Mouse (Mus musculus) CH12.LX (cell line): ENCODE results near the gene Rapgef4.

Source experiments
- CHD2 ChIP-seq: IDR thresholded peaks from 2 replicates; pipeline ENCODE4 v1.6.1; 2011; ENCODE audit warnings: low read length, improper control_type of control experiment
- CTCF ChIP-seq, 2 experiments: IDR thresholded peaks in 1 of 2; conservative IDR thresholded peaks in 1 of 2; 2 replicates each; pipeline ENCODE4 v1.5.1; 2011 to 2012; ENCODE audit warnings: low read depth in 2 of 2, low read length in 2 of 2, improper control_type of control experiment in 1 of 2, inconsistent platforms in 1 of 2, mild to moderate bottlenecking in 1 of 2, moderate library complexity in 1 of 2
- GABPA ChIP-seq: IDR thresholded peaks from 2 replicates; pipeline ENCODE4 v1.6.1; 2012; ENCODE audit warnings: low read depth, low read length, improper control_type of control experiment, inconsistent platforms; ENCODE audit not compliant: insufficient replicate concordance
- POLR2A ChIP-seq: IDR thresholded peaks from 2 replicates; pipeline ENCODE4 v1.6.1; 2011; ENCODE audit warnings: low read depth, mild to moderate bottlenecking, improper control_type of control experiment, low read length
- RCOR1 ChIP-seq: conservative IDR thresholded peaks from 2 replicates; pipeline ENCODE4 v1.6.1; 2012; ENCODE audit warnings: low read depth, mild to moderate bottlenecking, inconsistent platforms, low read length, improper control_type of control experiment

DNA sequence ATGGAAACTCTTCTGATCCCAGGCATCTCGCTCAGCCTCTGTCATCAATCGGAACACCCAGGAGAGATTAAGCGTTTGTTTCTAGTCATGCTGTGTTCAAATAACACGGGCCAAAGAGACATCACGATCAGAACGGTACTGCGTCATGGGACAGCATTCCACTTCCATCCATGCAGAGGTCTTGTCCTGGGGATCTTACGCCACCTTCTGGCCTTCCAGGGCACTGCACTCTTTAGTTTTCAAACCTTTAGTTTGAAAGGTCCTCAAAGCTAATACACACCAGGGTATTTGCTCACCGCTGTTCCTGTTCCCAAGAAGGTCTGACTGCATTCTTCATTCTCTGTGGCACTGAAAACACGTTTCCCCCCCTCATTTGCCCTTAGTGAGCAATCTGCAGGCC is 61.1 kb downstream of the Rapgef4 start:
- TF ChIP-seq CTCF (conservative IDR thresholded peaks at IDR 0.05 in 1 of 2, IDR thresholded peaks at IDR 0.05 in 1 of 2; ENCODE audit: low read depth in 2 of 2, low read length in 2 of 2) (peak; percentile 12 to 32; a peak in 2 of 4 replicates), CHD2 (no peak), RCOR1 (no peak), GABPA (no peak), POLR2A (no peak)
